Mouse (Mus musculus) kidney, postnatal 25 days (tissue): ENCODE data around the gene Cbx2.
A peak's percentile ranks its signal among the peaks of the same experiment; 100 is the strongest.

Experiments used
- DNase-seq, 2 experiments: peaks; one replicate each; pipeline ENCODE4 v3.0.0; 2021; ENCODE audit warnings: mixed read lengths in 2 of 2

Cbx2 gene

DNA sequence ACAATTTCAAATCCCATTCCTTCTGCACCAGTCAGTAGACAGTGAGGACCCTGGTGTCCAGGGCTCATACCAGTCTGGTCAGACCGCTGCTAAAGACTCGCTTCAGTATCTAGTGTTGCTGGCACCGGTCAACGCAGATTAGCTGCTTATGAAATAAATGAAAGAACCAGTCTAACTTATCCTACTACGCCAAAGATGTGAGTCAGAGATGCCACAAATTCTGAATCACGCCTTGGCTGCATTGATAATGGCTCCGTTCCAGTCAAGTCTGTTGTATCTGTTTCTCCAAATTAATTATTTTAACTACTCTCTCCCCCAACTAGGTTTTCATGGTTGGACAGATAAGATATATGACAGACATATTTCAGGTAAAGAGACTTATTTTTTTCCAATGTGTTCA, 1.6 kb upstream of the Cbx2 start:
- no peak for DNase-seq

DNA sequence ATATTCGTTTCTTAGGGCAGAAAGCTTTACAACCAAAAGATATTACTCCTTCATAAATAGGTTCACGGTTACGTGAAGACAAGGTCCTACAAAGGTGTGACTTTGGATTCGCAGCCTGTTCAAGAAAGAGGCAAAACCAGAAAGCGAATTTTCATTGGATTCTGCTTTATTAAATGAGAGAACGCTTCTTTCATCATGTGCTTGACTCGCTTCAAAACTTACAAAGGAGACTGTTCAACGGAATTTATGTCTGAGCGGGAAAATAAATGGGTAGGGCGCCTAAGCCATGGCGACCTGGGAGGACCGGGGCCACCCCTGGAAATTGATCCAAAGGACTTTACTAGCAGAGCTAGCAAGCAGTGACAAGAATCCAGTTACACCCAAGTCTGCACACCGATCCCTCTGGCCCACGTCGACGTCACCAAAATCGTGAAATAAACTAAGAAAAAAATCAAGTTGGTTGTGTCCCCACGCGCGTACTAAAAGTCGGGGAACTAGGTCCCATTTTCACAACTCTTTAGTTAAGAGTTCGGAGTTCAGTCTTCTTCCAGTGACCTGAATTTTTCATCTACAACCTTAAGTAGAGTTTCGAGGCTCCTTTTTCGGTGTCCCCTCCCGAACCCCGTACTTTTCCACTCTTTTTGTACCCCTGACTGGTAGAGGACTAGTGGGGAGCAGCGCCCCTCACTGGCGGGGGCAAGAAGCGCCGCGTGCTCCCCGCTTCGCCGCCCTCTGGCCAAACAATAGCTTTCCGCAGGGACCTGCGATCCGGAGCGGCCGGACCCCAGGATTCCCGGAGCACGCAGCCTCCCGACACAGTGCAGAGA, 481 bp upstream of the Cbx2 start:
- DNase-seq: no peak

DNA sequence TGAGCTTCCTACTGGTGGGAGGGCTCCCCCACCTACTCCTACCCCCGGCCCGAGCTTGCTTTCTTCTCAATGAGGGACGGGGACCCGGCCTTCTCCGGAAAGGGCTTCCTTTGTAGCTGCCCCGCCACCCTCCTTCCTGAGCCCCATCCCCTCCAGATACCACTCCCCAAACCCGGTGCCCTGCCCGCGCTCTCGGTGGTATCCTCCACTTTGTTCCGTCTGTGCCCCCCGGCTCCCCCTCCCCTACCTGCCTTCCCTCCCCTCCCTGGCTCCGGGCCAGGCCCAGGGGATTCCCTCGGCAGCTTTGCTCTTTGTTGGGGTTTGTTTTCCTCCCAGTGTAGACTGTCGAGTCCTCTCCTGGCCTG, 836 bp downstream of the Cbx2 start:
- no peak for DNase-seq

DNA sequence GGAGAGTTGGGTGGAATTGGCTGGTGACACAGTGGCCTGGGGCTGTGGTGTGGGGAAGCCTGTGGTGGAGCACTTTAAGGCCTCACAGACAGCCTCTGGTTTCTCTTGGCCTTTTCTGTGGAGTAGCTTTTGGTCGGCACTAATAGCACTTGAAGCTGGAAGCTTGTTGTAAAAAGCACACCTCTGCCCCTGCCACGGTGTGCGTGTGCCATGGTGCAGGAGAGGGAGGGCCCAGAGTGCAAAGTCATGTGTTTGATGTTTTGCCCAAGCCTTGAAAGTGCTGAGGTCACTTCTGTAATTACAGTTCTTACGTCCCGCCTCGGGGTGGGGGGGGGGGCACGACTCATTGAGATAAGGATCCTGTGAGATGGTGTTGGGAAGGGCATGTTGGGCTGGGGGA, 1.5 kb downstream of the Cbx2 start:
- peak; percentile 34 to 62 for DNase-seq

DNA sequence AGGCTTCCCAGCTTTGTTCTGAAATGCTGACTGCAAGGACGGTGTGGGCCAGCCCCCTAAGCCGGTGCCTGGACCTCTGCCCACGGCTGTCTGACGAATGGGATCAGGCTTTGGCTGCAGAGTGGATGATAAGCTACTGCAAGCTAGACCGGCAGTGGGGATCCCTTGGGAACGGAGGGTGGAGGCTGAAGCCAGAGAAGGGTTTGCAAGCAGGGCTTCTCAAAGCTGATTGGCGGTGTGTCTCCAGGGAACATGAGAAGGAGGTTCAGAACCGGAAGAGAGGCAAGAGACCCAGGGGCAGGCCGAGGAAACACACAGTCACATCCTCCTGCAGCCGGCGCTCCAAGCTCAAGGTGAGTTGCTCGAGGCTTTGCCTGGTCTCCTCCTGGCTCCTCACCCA, 3.4 kb downstream of the Cbx2 start:
- peak; percentile 43 to 76 for DNase-seq

DNA sequence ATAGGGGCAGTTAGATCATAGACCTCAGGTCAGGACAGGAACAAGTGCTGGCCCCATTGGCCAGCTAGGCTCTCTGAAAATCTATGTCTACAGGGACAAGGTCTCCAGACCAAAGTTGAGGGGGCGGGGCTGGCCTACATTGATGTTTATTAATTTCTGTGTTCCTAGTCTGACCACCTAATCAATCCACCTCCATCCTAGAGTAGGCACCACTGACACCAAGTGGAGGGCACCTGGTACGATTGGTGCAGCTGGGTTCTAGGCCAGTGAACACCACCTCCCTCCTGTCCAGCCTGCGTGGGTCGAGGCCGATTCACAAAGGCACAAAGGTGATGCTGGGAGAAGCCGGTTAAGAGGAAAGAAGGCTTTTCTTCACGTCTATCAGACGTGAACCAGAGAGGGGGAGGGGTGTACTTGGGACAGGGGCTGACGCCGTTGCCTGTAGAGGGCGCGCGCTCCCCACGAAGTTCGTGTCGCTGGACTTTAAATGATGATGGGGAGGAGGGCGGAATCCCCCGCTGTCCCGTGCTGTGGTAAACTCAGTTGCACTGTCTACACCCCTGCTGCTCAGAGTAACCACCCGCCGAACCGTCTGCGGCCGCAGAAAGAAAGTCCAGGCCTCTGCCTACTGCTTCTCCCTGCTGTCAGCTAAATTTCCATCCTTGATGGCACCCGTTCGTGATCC, 11.3 kb downstream of the Cbx2 start:
- peak; percentile 90 to 92 for DNase-seq

DNA sequence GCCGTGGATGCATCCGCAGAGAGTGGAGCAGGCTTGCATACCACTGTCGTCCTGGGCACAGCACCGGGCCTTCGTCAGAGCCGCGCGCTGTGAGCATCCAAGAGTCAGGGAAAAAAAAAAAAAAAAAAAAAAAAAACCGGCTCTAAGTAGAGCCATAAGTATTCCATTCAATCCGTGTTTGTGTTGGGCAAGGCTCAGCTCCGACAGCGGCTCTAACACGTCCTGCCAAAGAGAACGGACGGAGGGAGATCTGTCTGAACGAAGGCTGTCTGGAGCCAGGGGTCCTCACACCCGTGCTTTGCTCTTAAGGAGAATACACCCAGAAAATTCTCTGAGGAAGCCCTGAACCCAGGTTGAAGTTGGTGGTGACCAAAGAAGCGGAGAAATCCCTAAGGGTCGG, 11.9 kb downstream of the Cbx2 start:
- DNase-seq: no peak

DNA sequence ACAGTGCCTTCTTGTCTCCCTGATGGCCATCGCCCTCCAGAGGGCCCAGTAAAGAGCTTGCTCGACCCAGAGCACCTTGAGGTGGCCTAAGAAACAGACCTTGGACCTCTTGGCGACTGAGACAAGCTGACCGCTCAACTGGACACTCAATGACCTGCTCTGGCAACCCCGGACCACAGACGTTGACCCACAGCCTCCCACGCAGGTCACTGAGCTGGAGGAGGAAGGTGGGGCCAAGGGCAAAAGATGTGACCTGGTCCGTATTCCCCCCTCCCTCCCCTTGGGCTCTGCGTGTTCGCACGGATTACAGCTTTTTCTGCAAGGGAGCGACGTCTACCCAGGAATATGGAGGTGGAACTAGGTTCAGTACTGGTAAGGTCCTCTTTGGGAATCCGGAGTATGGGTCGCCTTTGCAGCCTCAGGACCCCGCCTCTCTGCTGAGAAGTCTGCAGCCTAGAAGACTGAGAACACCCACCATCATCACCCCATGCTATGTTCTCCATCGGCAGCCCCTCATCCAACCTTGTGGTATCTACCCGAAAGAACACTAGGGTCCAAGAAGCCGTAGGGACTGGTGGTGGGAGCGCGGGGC, 12.4 kb downstream of the Cbx2 start:
- peak; percentile 35 to 79 for DNase-seq

DNA sequence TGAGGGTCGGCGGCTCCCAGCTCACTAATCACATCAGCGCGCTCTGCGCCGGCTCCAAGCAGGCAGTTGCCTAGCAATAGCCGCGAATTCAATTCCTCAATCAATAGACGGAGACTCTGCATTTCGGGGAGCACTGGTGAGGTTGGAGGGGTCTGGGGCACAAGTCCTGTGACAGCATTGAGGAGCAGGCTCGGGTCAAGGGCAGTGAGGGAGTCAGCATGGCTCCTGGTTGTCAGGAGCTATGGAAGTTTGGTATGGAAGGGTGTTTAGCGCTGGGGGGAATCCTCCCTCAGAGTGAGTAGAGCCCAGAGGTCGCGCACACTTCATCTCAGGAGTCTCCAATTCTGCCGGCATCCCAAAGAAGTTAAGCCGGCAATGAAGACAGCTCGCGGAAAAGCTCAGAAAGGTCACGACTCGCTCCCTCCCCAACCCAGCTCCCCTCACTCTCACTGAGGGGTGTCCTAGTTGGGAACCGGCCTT, 13.0 kb downstream of the Cbx2 start:
- no peak for DNase-seq

DNA sequence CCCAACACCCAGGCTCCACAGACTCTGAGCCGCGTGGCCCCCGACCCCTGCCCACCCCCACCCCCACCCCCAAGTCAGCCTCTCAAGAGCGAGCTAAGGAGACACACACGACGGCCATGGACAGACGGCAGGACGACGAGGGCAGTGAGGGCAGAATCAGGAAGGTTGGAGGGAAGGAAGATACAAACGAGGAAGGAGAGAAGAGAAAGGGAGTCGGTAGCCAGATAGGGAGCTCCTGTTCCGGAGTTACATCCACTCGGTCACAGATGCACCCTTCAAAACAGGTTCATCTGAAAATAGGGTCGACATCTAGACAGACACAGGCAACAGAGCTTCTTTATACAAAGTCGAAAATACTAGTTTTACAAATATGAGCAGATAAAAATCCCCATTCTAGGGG, 13.7 kb downstream of the Cbx2 start:
- no peak for DNase-seq

DNA sequence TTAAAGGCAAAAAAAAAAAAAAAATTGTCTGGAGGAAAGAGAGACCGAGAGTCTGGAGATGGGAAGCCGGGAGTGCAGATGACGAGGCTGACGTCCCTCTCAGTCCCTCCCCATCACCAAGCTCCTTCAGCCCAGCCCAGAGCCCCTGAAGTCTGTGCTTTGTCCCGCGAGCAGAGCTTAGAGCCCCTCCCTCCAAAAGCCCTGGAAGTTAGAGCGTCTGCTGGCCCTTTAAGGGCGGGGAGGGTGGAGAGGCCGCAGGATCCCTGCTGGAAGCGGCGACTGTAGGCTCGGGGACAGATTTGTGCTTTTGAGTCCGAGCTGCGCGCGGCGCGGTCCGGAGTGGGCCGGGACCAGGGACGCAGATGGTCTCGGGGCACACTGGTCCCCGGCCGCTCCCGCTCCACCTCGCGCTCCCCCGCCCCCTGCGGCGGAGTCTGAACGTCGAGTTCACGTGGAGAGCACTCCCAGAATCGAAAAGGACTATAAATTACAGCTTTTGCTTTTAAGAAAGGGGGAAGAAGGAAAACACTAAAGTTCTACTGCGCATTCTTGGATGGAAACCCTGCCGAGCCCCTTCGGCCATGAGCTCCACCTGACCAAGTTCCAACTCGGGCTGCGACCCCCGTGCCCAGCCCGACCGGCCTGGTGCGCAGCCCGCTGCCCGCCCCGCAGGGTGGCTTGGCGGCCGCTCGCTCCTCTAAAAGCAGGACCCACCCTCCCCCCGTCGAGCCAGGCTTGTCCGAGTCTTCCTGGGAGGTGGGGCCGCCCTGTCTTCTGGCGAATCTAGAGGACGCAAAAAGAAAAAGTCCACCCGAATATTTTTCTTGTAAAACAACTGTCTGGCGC, 14.4 kb downstream of the Cbx2 start:
- peak in 1 of 2 experiments; percentile 45 for DNase-seq

DNA sequence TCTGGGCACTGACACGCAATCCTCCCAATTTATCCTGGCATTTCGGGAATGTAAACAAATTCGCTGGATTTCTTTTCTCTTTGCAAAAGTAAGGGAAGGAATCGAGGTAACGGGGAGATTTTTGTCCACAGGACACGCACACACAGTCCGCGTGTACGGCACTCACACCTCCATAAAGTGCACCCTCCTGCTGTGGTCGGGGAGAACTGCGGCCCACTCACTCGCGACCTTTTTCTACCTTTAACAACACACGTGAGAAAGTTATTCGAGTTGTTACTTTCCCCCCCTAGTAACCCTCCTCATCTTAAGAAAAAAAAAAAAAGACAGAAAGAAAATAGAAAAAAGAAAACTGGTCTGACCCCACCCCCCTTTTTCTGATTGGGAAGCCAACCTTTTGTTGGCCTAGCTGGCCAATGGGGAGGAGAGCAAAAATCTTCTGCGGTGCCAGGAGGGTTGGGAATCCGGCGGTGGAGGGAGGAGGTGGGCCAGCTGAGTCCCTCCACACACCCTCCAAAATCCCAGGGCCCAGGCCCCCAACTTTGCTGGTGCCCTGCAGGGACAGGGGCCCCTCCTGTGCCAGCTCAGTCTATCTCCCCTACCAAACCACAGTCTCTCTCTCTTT, 15.1 kb downstream of the Cbx2 start:
- no peak for DNase-seq

DNA sequence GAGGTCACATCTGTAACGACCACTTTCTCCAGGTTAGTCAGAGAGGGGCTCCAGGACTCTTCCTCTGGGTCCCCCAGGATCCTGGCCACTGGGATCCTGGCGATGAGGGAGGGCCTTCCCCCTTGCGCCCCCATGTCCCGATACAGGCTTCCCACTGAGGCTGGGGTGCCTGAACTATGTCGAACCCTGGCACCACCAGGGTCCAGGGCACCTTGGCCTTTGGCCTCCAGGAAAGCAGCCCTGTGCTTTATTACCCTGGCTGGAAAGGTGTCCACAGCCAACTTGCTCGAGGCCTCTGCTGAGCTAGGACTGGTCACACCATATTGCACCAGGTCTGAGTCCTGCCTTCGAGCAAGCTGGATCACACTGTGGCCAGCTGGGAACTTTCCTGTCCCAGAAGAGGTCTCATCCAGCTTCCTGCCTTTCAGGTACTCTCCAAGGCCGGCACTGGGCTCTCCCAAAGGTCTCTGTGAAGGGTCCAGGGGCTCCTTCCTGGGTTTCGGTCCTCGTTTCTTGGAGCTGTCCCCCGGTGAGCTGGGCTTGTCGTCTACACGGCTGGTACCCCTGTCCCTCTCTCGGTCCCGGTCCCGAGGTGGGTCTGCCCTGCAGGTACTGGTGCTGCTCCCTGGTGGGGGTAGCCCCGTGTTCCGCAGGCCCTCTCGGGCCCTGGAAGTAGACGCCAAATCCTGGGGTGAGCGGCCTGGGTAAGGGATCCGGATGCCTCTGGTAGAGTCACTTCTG, 16.2 kb downstream of the Cbx2 start:
- DNase-seq: no peak

DNA sequence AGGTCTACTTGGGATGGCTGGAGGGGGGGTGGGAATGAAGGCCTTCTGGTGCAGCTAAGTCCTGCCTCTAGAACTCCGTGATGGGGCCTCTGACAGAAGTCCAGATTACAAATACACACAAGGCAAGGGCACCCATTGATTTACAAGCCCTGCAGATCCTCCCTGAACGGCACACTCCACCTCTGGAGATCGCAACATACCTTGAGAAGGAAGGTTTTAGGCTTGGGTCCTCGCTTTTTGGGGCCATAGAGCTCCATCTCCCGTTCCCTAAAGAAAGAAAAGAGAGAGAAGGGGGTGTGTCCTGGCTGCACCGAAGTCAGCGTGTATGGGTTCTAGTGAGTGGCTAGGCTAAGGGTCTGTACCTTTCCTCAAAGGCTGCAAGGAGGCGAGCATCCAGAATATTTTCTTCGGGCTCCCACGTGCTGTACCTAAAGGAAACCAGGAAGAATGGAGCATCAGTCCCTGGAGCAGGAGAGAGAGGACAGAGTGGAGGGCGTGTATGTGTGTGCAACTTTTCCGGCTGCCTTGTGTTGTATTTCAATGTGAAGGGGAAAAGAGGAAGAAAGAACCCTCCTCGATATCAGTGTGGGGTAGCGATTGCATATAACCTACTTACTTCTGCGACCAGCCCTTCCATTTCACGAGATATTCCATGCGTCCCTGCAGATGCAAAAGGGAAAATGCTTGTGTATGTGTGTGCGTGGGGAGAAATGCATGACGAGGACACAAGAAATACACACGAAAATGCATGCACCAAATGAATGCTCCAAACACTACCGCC, 17.2 kb downstream of the Cbx2 start:
- no peak for DNase-seq

DNA sequence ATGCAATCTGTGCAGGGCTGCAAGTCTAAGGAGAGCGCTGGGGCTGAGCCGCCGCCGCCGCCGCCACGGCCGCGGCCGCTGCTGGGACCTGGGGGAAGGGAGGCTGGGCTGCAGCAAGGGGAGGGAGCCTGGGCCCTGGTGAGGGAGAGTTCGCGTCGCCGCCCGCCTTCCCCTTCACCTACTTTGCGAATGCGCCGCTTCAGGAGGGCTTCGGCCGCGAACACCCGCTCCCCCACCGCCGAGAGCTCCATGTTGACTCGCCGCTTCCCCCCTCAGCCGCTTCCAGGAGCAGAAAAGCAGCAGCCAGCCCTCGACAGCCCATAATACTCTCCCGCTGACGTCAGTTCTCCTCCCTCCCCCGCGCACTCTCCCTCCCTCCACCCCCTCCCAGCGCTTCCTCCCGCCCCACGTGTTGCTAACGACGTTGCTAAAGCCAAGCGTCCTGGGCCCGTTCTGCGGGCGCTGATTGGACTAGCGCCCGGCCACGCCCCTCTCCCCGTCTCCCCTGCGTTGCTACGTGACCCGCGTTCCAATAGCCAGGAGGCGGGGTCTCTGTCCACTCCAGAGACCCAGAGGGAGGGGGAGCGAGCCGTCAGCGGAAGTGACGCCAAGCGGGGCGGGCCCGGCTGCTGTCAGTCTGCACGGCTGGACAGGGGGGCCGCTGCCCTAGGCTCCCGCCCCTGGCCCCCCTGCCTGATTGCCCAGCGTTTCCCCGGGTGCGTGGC, 18.0 kb downstream of the Cbx2 start, which contains the start of gene Cbx8:
Cbx8 (minus strand) TSS at position 370 of the 725 bp plus-strand sequence.
- DNase-seq: peak; percentile 99 to 100

DNA sequence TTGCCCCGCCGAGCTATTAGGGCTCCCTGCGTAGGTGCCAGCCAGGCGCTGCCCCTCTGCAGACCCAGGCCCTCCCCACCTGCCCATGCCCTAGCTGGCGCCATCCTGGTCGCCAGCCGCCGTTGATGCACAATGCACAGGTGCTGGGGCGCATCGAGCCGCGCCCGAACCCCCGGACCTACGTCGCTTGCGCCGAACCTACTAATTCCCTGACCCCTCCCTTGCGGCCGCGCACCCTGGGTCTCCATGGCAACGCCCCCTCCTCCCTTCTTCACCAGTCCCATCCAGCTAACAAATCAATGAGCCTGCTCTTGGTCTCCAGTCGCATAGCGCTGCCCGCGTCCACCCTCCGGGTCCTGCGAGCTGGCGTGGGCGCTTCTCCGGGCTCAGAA, 18.6 kb downstream of the Cbx2 start:
- peak in 1 of 2 experiments; percentile 43 for DNase-seq

DNA sequence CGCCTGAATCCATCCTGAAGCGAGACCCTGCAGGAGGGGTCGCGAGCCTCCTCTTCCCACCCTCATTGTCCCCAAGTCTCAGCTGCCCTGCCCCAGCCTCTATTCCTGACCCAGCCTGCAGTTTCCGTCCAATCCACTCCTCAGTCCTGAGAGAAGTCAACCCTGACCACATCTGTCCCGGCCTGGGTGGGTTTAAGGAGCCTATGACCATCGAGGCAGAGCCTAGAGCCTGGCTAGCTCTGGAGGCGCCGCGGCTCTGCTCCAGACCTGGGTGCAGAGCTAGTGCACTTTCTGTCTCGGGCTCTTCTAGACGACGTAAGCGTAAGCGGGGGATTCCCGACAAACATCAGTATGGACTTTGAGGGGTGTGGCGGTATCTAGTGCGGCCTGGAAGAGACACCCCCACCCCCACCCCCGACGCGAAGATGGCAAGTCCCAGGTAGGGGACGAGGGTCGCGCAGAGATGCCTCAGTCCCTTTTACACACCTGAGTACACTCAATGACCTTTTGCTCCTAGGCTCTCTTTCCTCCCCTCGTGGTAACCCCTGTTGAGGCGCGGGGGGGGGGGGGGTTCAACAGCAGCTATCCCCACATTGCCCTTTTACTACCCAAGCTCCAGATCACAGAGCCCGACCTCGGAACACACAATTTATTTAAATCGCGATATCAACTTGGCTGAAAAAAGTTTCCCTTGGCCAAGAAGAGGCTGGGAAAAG, 19.1 kb downstream of the Cbx2 start:
- DNase-seq: no peak

DNA sequence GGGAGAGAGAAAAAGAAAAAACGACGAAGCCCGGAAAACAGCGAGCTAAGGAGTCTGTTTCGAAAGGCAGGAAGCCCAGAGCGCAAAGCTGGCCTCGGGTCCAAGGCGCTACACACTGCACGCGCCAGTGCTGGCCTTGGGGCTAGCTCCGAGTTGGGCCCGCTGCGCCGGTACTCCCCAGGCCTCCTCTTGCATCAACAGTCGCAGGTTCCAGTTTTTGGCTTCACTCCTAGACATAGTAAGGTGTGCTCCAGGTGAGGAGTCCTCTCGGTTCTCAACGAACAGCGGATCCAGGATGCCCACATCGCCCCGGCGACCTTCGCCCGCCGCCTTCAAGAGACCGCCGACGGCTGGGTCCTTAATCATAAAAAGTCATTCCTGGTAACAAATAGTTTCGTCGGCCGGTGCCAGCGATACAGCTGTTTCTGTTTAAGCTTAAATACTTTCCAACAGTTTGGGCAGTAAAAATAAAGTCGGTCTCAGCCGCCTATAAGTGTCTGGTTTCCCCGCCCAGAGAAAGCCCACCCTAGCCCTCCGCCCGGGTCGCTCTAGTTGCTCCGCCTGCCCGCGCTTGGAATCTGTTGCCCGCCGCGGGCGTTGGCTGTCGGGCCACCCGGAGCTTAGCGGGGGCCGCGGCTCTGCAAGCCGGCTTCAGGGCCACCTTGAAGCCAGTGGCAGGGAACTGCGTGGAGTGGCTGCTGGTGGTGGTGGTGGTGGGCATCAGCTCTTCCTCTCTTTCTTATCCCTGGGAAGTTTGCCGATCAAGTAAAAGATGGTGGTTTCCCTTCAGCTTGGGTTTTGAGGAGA, 19.9 kb downstream of the Cbx2 start:
- no peak for DNase-seq

DNA sequence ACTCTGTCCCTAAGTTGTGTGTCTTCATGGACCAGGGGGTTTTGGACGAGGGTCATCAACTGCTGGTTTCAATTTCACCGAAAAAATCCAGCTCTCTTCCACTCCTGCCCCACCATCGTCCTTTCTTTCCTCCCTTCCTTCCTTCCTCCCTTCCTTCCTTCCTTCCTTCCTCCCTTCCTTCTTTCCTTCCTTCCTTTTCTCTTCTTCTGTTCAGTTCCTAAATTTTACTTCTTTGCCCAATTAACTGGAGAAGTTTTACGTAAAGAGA, 20.4 kb downstream of the Cbx2 start:
- DNase-seq: no peak
